Mouse (Mus musculus) E14TG2a.4 (cell line): Measurements from ENCODE around the gene Ncoa7.
"Not testable (repeated sequence)": the region's sequence is repeated elsewhere in the genome, so short reads cannot be mapped to it uniquely, and the experiment has no call there.

Experiments used
- H3K27me3 ChIP-seq: 2 replicates; pipeline ENCODE4 v1.6.1; 2014; ENCODE audit warnings: low read length, control low read depth; ENCODE audit not compliant: insufficient read depth
- H3K36me3 ChIP-seq: 2 replicates; pipeline ENCODE4 v1.6.1; 2014; ENCODE audit warnings: low read length, control low read depth; ENCODE audit not compliant: insufficient read depth
- H3K4me1 ChIP-seq: replicated peaks from 2 replicates; pipeline ENCODE4 v1.6.1; 2014; ENCODE audit warnings: low read depth, low read length, control low read depth
- H3K4me3 ChIP-seq: replicated peaks from 2 replicates; pipeline ENCODE4 v1.5.1; 2014; ENCODE audit warnings: mild to moderate bottlenecking, low read length
- H3K9me3 ChIP-seq: 2 replicates; pipeline ENCODE4 v1.6.1; 2014; ENCODE audit warnings: low read length, control low read depth
- CTCF ChIP-seq: conservative IDR thresholded peaks from 2 replicates; pipeline ENCODE4 v1.5.1; 2014; ENCODE audit warnings: low read length
- NANOG ChIP-seq: IDR thresholded peaks from 2 replicates; pipeline ENCODE4 v1.6.1; 2014; ENCODE audit warnings: borderline replicate concordance, low read length, mixed read lengths
- POU5F1 ChIP-seq: IDR thresholded peaks from 2 replicates; pipeline ENCODE4 v1.6.1; 2014; ENCODE audit warnings: low read length, borderline replicate concordance

Ncoa7 gene

GRCm38 (mm10) chr10:30791016-30791415 is 12.1 kb downstream of the Ncoa7 start:
- no peak overlapping the region for H3K4me3 ChIP-seq
- H3K9me3 ChIP-seq = peaks cover 29% of the 10 kb centered on the region
- H3K27me3 ChIP-seq = no peaks in the 10 kb centered on the region
- 0 out of 2 replicates have a peak, but pooled peaks cover 3% of the 10 kb centered on the region for H3K36me3 ChIP-seq
- no peak for TF ChIP-seq NANOG
- TF ChIP-seq CTCF = no peak
- TF ChIP-seq POU5F1 = no peak
- H3K4me1 ChIP-seq = peaks cover 9% of the 10 kb centered on the region

- Histone ChIP-seq H3K36me3 (no peaks in the 10 kb centered on the region), H3K27me3 (no peaks in the 10 kb centered on the region), H3K4me3 (no peak overlapping the region), H3K9me3 (peaks cover 16% of the 10 kb centered on the region), H3K4me1 (peaks cover 20% of the 10 kb centered on the region)
- TF ChIP-seq NANOG (no peak), POU5F1 (no peak), CTCF (no peak)
These were observed 13.6 kb downstream of the Ncoa7 start for GRCm38 (mm10) chr10:30789521-30789920.

DNA sequence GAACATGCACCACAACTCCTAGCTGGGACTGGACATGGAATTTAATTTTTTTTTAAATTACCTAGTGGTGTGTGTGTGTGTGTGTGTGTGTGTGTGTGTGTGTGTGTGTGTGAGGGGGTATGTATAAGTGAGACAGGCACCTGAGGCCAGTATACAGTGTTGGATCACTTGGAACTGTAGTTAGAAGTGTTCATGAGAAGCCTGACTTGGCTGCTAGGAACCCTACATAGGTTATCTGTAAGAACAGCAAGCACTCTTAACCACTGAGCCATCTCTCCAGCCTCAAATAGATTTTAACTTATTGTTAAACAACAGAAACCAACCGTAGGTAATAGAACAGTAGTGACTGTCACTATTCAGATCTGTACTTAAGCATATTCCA is 14.8 kb downstream of the Ncoa7 start:
- TF ChIP-seq NANOG (no peak), CTCF (no peak), POU5F1 (no peak)
- Histone ChIP-seq H3K36me3 (no peaks in the 10 kb centered on the region), H3K9me3 (peaks cover 6% of the 10 kb centered on the region; the same call in 1 of the 2 replicates), H3K4me1 (peaks cover 24% of the 10 kb centered on the region), H3K4me3 (no peak overlapping the region), H3K27me3 (no peaks in the 10 kb centered on the region)

DNA sequence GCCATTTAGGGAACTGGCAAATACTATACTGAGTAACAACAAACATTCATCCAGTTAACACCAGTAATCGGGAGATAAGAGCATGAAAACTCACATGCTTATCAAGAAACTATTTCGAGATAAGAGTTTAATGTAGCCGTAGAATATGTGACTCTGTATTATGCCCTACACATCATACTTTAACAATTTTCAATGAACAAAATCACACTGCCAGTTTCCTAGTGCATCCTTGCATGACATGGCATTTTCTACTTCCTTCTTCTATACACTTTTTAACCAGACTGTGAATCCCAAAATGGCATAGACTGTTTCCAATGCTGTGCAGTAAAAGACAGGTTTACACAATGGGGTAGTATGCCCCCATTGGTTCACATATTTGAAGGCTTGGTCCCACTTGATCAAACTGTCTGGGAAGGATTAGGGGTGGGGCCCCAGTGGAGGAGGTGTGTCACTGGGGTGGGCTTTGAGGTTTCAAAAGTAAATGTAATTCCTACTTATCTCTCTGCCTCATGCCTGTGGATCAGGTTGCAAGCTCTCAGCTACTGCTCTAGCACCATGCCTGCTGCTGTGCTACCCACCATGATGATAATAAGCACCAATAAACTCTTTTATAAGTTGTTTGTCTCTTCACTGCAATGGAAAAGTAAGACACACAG is 15.3 kb downstream of the Ncoa7 start:
- Histone ChIP-seq H3K36me3 (no peaks in the 10 kb centered on the region), H3K4me1 (peaks cover 24% of the 10 kb centered on the region), H3K4me3 (no peak overlapping the region), H3K9me3 (peaks cover 3% of the 10 kb centered on the region; the same call in 1 of the 2 replicates), H3K27me3 (no peaks in the 10 kb centered on the region)
- TF ChIP-seq NANOG (no peak), CTCF (no peak), POU5F1 (no peak)

GRCm38 (mm10) chr10:30786103-30786754 is 16.9 kb downstream of the Ncoa7 start:
- TF ChIP-seq NANOG = no peak
- TF ChIP-seq CTCF = no peak
- no peak for TF ChIP-seq POU5F1
- no peaks in the 10 kb centered on the region for H3K27me3 ChIP-seq
- H3K36me3 ChIP-seq = no peaks in the 10 kb centered on the region
- no peaks in the 10 kb centered on the region for H3K9me3 ChIP-seq
- H3K4me1 ChIP-seq = peaks cover 29% of the 10 kb centered on the region
- H3K4me3 ChIP-seq = no peak overlapping the region

DNA sequence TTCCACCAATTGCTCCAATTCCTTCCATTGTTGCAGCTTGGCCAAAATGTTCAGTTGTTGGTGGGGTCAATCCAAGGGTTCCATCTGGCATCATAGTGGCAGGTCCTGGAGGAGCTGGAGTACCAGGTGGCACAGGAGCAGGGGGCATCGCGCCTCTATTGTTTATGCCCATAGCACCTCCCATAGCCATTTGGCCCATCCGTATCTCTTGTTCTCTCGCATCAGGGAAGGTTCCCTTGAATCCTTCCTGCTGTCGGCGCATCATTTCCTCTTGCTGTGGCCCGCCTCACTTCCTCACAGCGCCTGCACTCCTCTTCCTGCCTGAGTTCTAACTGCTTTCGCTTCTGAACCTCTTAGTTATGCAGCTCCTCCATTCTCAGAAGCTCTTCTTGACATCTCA is 22.2 kb downstream of the Ncoa7 start:
- not testable (repeated sequence) for H3K4me3 ChIP-seq, H3K9me3 ChIP-seq, H3K36me3 ChIP-seq, H3K27me3 ChIP-seq
- peaks cover 35% of the 10 kb centered on the region for H3K4me1 ChIP-seq

- Histone ChIP-seq H3K4me1 (peaks cover 40% of the 10 kb centered on the region), H3K36me3 (no peaks in the 10 kb centered on the region), H3K9me3 (peaks cover 1% of the 10 kb centered on the region), H3K27me3 (no peaks in the 10 kb centered on the region), H3K4me3 (no peak overlapping the region)
- TF ChIP-seq POU5F1 (no peak), CTCF (no peak), NANOG (no peak)
These were observed 24.9 kb downstream of the Ncoa7 start for GRCm38 (mm10) chr10:30778240-30778639.

- Histone ChIP-seq H3K36me3 (peaks cover 5% of the 10 kb centered on the region; the same call in 1 of the 2 replicates), H3K27me3 (no peaks in the 10 kb centered on the region), H3K4me3 (no peak overlapping the region), H3K9me3 (peaks cover 23% of the 10 kb centered on the region), H3K4me1 (peaks cover 48% of the 10 kb centered on the region)
- TF ChIP-seq NANOG = no peak
- TF ChIP-seq POU5F1 = no peak
- TF ChIP-seq CTCF = no peak
These were observed 27.1 kb downstream of the Ncoa7 start for GRCm38 (mm10) chr10:30775987-30776386.

- TF ChIP-seq NANOG = no peak
- TF ChIP-seq CTCF = no peak
- no peak for TF ChIP-seq POU5F1
- Histone ChIP-seq H3K4me3 (no peak overlapping the region), H3K9me3 (peaks cover 23% of the 10 kb centered on the region), H3K36me3 (peaks cover 6% of the 10 kb centered on the region; the same call in 1 of the 2 replicates), H3K27me3 (no peaks in the 10 kb centered on the region), H3K4me1 (peaks cover 49% of the 10 kb centered on the region)
These were observed 27.6 kb downstream of the Ncoa7 start for GRCm38 (mm10) chr10:30775568-30775967.
